Mouse (Mus musculus) cortical plate, adult 2 months (tissue): ENCODE measurements around the gene Tmem198b.

Experiments used
- CTCF ChIP-seq: fragments of 200-500 bp; IDR thresholded peaks from 2 replicates; pipeline ENCODE4 v1.5.1; 2011; ENCODE audit warnings: mild to moderate bottlenecking, control low read depth, low read length; ENCODE audit not compliant: insufficient read depth; ENCODE audit errors: extremely low read depth
- POLR2A ChIP-seq: fragments of 200-500 bp; IDR thresholded peaks from 2 replicates; pipeline ENCODE4 v1.6.1; 2011; ENCODE audit warnings: mild to moderate bottlenecking, low read length, control low read depth; ENCODE audit not compliant: insufficient read depth; ENCODE audit errors: extremely low read depth

GRCm38 (mm10) chr10:128848426-128848825, 44.3 kb upstream of the Tmem198b start:
- TF ChIP-seq POLR2A: no peak
- no peak for TF ChIP-seq CTCF
